Mouse (Mus musculus) spleen, postnatal 10 days (tissue): ENCODE measurements around the gene Id1.

Experiments used
- DNase-seq, 2 experiments: peaks; one replicate each; pipeline ENCODE4 v3.0.0; 2021 to 2022; ENCODE audit warnings: low spot score in 2 of 2

Id1 gene

GRCm38 (mm10) chr2:152742435-152742834, 6.4 kb downstream of the Id1 start:
- DNase-seq: peak in 1 of 2 experiments; percentile 76

- no peak for DNase-seq
Measured at GRCm38 (mm10) chr2:152753944-152754711, 18.1 kb downstream of the Id1 start, which contains the start of gene Cox4i2. Gene Cox4i2, plus strand, starts transcription at chr2:152754173.

- no peak for DNase-seq
Measured at GRCm38 (mm10) chr2:152756474-152757393, 20.7 kb downstream of the Id1 start.

DNA sequence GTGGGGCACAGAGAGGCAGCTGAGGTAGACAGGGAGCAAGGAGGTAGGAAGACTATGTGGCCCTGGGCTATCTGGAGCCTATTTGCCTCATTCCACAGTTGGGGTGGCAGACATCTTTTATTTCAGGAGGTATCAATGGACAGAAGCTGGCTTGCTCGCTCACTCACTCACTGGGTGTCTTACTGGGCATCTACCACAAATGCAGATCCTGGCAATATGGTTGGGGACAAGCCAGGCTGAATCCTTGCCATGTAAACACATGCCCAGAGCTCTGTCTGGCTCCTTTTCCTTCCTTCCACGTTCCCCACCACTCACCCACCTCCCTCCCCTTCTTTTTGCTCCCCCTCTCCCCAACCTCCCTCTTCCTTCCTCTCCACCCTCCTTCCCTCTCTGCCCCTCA, 21.4 kb downstream of the Id1 start:
- DNase-seq: no peak

- DNase-seq: no peak
Measured at GRCm38 (mm10) chr2:152758351-152758750, 22.3 kb downstream of the Id1 start.

- DNase-seq: no peak
Measured at GRCm38 (mm10) chr2:152763310-152763709, 27.3 kb downstream of the Id1 start.

DNA sequence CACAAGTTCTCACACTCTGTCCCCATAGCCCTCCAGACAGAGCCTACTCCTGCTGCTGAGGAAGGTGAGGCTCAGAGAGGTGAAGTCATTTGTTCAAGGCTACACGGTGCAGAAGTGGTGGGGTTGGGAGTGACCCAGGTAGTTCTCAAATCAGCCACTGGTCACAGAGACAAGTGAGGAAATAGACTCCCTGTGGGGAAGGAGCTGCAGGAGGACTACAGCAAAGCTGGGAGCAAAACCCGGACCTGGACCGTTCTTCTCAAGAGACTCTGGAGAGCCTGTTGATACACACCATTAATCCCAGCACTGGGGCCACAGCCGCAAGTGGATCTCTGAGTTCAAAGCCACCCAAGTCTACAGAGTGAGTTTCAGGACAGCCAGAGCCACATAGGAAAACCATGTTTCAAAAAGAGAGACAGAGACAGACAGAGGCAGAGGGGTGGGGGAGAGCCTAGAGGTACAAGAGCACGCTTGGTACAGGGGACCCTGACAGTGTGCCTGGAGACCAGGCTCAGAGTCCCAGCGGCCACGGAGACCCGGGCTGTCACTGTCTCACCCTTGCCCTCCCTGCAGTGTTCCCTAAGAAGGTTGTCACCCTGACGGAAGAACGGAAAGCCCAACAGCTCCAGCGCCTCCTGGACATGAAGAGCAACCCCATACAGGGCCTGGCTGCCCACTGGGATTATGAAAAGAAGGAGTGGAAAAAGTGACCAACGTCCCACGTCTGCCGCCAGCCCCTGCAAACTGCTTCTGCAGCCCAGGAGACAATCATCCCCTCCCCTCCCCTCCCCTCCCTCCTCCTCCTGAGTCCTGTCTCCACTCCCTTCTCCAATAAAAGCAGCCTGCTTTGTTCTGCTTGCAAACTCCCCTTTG, 28.4 kb downstream of the Id1 start:
- DNase-seq: no peak

DNA sequence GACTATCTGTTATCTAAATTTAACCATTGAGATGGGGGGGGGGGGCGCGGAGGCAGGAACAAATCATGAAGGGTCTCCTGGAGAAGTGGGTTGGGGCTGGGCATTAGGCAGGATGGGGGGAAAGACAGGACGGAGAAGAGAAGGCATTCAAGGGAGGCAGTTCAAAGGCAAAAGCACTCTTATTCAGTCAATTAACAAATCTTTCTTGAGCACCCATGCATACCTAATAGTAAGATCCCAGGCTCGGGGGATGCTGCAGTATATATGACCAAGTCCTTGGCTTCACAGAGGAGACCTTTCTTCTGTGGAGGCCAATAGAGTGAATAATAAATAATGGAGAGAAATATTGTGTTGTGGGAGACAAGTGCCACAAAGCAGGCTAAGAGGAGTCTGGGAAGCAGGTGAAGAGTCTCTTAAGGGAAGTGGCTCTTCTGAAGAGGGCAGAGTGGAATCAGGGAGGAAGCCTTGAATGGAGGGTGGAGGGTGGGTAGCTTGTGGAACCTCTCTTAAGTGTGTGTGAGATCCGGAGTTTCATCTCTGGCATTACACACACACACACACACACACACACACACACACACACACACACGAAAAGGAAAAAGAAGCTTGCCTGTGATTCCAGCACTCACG, 29.1 kb downstream of the Id1 start:
- no peak for DNase-seq

GRCm38 (mm10) chr2:152766387-152767123, 30.5 kb downstream of the Id1 start:
- peak; percentile 94 to 95 for DNase-seq

DNA sequence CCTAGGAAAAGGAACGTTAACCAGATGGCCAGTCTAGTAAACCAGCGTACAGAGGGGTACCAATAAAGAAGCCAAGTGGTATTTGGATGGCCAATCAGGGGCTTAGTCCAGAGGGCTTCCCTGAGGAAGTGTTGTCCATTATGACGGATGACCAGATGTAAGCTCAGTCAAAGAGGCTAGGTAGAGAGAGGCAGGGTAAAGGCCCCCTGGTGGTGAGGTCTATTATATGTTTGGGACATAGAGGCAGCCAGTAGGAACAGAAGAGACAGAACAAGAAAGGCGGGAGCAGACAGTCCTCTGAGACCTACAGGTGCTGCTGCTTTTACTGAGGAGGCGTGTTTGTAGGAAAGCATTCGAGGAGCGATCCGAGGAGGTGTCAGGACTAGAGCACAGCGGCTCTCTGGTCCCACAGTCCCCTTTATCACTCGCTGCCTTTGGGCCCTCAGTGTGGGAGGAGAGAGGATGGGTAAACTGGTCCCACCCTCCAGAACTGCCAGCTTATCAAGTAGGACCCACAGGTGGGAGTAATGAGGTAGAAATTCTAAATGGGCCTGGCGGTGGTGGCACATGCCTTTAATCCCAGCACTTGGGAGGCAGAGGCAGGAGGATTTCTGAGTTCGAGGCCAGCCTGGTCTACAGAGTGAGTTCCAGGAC, 31.7 kb downstream of the Id1 start:
- peak; percentile 64 to 77 for DNase-seq

- DNase-seq: peak in 1 of 2 experiments; percentile 50
Measured at GRCm38 (mm10) chr2:152769677-152770076, 33.6 kb downstream of the Id1 start.

GRCm38 (mm10) chr2:152771571-152771970, 35.5 kb downstream of the Id1 start:
- no peak for DNase-seq

DNA sequence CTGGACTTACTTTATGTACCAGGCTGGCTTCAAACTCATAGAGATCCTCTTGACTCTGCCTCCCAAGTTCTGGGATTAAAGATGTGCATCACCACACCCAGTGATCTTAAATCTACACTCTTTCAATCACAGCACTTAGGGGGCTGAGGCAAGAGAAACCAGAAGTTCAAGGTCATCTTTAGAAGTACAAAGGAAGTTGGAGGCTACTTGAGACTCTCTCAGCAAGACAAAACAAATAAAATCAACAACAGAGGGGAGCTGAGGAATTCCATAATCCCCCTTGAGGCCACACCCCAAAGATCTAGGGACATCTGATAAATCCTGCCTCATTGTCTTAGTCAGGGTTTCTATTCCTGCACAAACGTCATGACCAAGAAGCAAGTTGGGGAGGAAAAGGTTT, 36.2 kb downstream of the Id1 start:
- no peak for DNase-seq

GRCm38 (mm10) chr2:152775357-152775756, 39.3 kb downstream of the Id1 start:
- DNase-seq: no peak

DNA sequence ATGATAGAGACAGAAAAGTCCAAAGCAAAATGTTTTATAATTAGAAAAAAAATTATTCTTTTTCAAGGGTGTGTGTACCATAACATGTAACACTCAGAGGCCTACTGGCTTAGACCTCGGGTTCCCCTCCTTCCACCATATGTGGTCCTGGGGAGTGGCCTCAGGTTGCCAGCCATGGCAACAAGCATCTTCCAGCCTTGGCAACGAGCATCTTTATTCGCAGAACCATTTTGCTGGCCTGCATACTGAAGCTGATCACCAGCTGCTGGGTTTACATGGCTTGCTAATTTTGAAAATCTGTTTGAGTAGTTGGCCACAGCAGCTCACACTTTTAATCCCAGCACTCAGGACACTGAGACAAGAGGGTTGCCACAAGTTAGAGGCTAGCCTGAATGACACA, 40.0 kb downstream of the Id1 start:
- DNase-seq: no peak

GRCm38 (mm10) chr2:152776435-152776834, 40.4 kb downstream of the Id1 start:
- DNase-seq: no peak

DNA sequence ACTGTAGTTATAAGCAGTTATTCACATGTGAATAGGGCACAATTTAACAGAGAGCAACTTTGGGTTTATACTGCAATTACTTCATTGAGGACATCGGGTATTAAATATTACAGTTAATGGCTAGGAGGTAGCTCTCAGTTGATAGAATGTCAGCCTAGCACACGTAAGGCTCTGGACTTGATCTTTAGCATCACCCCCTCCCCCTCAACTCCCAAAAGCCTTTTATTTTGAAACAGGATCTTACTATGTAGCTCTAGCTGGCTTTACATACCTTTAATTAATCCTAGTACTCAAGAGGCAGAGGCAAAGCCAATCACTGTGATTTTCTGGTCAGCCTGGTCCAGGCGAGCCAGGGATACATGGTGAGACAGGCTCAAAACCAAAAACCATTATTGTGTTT, 41.0 kb downstream of the Id1 start:
- DNase-seq: no peak

DNA sequence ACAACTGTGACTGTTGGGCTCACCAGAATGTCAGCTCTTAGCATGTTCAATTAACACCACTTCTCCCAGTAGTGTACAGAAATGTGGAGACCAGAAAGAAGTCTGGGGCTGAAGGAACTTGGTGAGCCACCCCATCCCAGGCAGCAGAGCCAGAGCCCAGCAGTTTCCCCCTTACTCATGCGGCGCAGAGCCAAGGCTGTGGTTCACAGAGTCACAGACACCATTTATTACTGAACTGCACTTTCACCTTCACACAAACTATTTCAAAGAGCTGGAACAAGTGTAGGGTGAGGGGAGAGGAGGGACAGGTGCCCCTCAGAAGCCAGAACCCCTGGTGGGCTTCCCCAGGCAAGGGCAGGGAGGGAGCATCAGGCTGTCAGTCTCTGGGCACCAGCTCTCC, 44.4 kb downstream of the Id1 start:
- DNase-seq: no peak

DNA sequence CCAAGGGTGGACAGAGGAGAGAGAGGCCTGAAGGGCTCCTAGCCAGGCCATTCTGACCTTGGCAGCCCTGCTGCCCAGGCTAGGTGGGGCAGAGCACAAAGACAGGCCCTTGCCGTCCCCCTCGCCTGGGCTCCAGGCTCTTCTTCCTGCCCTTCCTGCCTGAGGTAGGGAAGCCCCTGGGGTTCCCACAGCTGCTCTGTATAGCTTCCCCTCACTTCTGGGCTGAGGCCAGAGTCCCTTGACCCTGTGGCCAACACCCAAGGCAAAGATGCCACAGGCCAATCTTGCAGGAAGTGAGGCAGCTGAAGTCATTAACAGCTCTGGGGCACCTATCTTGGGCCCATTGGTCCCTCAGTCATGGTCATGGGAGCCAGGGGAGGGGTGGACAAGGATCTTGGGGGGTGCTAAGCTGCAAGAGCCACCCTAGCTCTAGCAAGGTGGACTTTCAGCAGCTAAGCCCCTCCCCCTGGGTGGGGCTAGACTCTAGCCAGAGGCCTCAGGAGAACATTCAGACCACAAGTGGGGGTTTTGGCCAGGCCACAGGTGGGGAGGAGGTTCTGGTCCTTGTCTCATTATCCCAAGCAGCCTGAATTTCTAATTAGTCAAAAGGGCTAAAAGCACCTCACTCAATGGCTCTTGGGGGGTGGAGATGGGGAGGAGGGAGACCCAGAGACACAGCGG, 45.1 kb downstream of the Id1 start:
- DNase-seq: no peak
